Mouse (Mus musculus) G1E (cell line): Measurements from ENCODE around the gene Fbxo22. TPM values are rescaled to one million over a fixed set of nuclear protein-coding genes. Genes with fewer than 3 reads are reported as not detected.
"Not testable (repeated sequence)": the region's sequence is repeated elsewhere in the genome, so short reads cannot be mapped to it uniquely, and the experiment has no call there.

ENCODE experiments used
- ATAC-seq: 2 replicates; pipeline ENCODE4 v1.8.0; 2016; ENCODE audit warnings: mild to moderate bottlenecking; ENCODE audit not compliant: insufficient number of reproducible peaks, poor library complexity, low FRiP score, severe bottlenecking; ENCODE audit errors: extremely low read depth
- DNase-seq: peaks from one replicate; pipeline ENCODE4 v3.0.0; 2012; ENCODE audit warnings: low spot score
- H3K27me3 ChIP-seq: 2 replicates; pipeline ENCODE4 v1.6.1; 2012; ENCODE audit warnings: mild to moderate bottlenecking, low read length, inconsistent platforms; ENCODE audit not compliant: insufficient read depth
- H3K36me3 ChIP-seq: replicated peaks from 2 replicates; pipeline ENCODE3; 2012; ENCODE audit warnings: mild to moderate bottlenecking, inconsistent platforms
- H3K4me1 ChIP-seq: 2 replicates; pipeline ENCODE4 v1.6.1; 2012; ENCODE audit warnings: low read depth, low read length, inconsistent platforms, mixed read lengths; ENCODE audit not compliant: insufficient read depth
- H3K4me3 ChIP-seq: 2 replicates; pipeline ENCODE4 v1.5.1; 2012; ENCODE audit warnings: low read depth, mild to moderate bottlenecking, inconsistent platforms, low read length, moderate library complexity, mixed read lengths
- H3K9me3 ChIP-seq: replicated peaks from 2 replicates; pipeline ENCODE4 v1.6.1; 2012; ENCODE audit warnings: inconsistent platforms
- CTCF ChIP-seq: IDR thresholded peaks from 2 replicates; pipeline ENCODE4 v1.5.1; 2012; ENCODE audit warnings: low read depth, low read length, inconsistent platforms, mixed read lengths
- GATA1 ChIP-seq: IDR thresholded peaks from 2 replicates; pipeline ENCODE4 v1.6.1; 2012; ENCODE audit warnings: borderline replicate concordance, low read length, inconsistent platforms, mixed read lengths
- GATA2 ChIP-seq: IDR thresholded peaks from 2 replicates; pipeline ENCODE4 v1.6.1; 2012; ENCODE audit warnings: low read depth, low read length, inconsistent platforms, borderline replicate concordance
- POLR2AphosphoS5 ChIP-seq: IDR thresholded peaks from 2 replicates; pipeline ENCODE4 v1.6.1; 2012; ENCODE audit warnings: low read depth, low read length, inconsistent platforms; ENCODE audit not compliant: insufficient replicate concordance
- TAL1 ChIP-seq: conservative IDR thresholded peaks from 2 replicates; pipeline ENCODE4 v1.6.1; 2012; ENCODE audit warnings: low read depth, low read length, inconsistent platforms, mixed read lengths
- polyA plus RNA-seq: library from polyadenylated mRNA; stranded (reverse); fragments of >175 nt; gene quantifications from 2 replicates; pipeline ENCODE4 v1.2.3, GENCODE M21; 2012
- total RNA-seq, 2 experiments: library from RNA; stranded (forward) in 1 of 2; stranded (reverse) in 1 of 2; fragments of 200-1000 nt in 1 of 2; fragments of >200 nt in 1 of 2; fragmentation: Nextera tagmentation in 1 of 2; gene quantifications; 2 replicates each; pipeline ENCODE4 v1.2.3; 2014 to 2017

Gene Fbxo22
- total and polyA plus RNA-seq, 3 experiments, result 14.5 to 70.2 (median 60.0) TPM

GRCm38 (mm10) chr9:55243280-55243679 lies 34.6 kb downstream of the Fbxo22 start:
- H3K36me3 ChIP-seq, result no peaks in the 10 kb centered on the region
- DNase-seq, result no peak
- H3K4me1 ChIP-seq, result no peaks in the 10 kb centered on the region
- no peaks in the 10 kb centered on the region for H3K9me3 ChIP-seq
- ATAC-seq, result no peak
- no peak overlapping the region for H3K4me3 ChIP-seq
- H3K27me3 ChIP-seq, result peaks cover 13% of the 10 kb centered on the region
- TF ChIP-seq POLR2AphosphoS5, result no peak
- TF ChIP-seq GATA1, result no peak

GRCm38 (mm10) chr9:55244079-55244478 lies 35.4 kb downstream of the Fbxo22 start:
- H3K4me1 ChIP-seq, result no peaks in the 10 kb centered on the region
- no peaks in the 10 kb centered on the region for H3K36me3 ChIP-seq
- no peaks in the 10 kb centered on the region for H3K9me3 ChIP-seq
- no peak for TF ChIP-seq GATA1
- no peak for TF ChIP-seq CTCF
- no peak for TF ChIP-seq POLR2AphosphoS5
- no peak for TF ChIP-seq TAL1
- no peak for TF ChIP-seq GATA2
- H3K4me3 ChIP-seq, result no peak overlapping the region
- DNase-seq (no peak), ATAC-seq (no peak)
- H3K27me3 ChIP-seq, result peaks cover 10% of the 10 kb centered on the region

- DNase-seq, H3K9me3 ChIP-seq, ATAC-seq, H3K4me3 ChIP-seq, H3K36me3 ChIP-seq, H3K4me1 ChIP-seq: not testable (repeated sequence)
- peaks cover 11% of the 10 kb centered on the region for H3K27me3 ChIP-seq
Measured at GRCm38 (mm10) chr9:55245057-55245750, 36.5 kb downstream of the Fbxo22 start.

GRCm38 (mm10) chr9:55246440-55246839 lies 37.7 kb downstream of the Fbxo22 start:
- H3K9me3 ChIP-seq, result no peaks in the 10 kb centered on the region
- no peaks in the 10 kb centered on the region for H3K36me3 ChIP-seq
- peaks cover 12% of the 10 kb centered on the region for H3K27me3 ChIP-seq
- H3K4me3 ChIP-seq, result no peak overlapping the region
- no peaks in the 10 kb centered on the region for H3K4me1 ChIP-seq
- no peak for ATAC-seq
- TF ChIP-seq GATA1 (no peak), POLR2AphosphoS5 (no peak), GATA2 (no peak), TAL1 (no peak), CTCF (no peak)
- DNase-seq, result no peak

- TF ChIP-seq CTCF (no peak), POLR2AphosphoS5 (no peak), TAL1 (no peak), GATA2 (no peak), GATA1 (no peak)
- H3K9me3 ChIP-seq, result no peaks in the 10 kb centered on the region
- H3K36me3 ChIP-seq, result no peaks in the 10 kb centered on the region
- DNase-seq (no peak), ATAC-seq (no peak)
- no peaks in the 10 kb centered on the region for H3K4me1 ChIP-seq
- peaks cover 13% of the 10 kb centered on the region for H3K27me3 ChIP-seq
- no peak overlapping the region for H3K4me3 ChIP-seq
Measured at GRCm38 (mm10) chr9:55246918-55247317, 38.2 kb downstream of the Fbxo22 start.

GRCm38 (mm10) chr9:55248465-55248864 lies 39.7 kb downstream of the Fbxo22 start:
- no peaks in the 10 kb centered on the region for H3K36me3 ChIP-seq
- H3K4me1 ChIP-seq, result no peaks in the 10 kb centered on the region
- ATAC-seq (no peak), DNase-seq (no peak)
- no peak for TF ChIP-seq GATA2
- H3K4me3 ChIP-seq, result no peak overlapping the region
- peaks cover 8% of the 10 kb centered on the region for H3K27me3 ChIP-seq
- H3K9me3 ChIP-seq, result no peaks in the 10 kb centered on the region

- no peak for ATAC-seq
- Histone ChIP-seq H3K4me1 (peaks cover 4% of the 10 kb centered on the region; the same call in 1 of the 2 replicates), H3K27me3 (peaks cover 8% of the 10 kb centered on the region), H3K36me3 (no peaks in the 10 kb centered on the region), H3K4me3 (no peak overlapping the region), H3K9me3 (no peaks in the 10 kb centered on the region)
- no peak for DNase-seq
- TF ChIP-seq CTCF, result no peak
- no peak for TF ChIP-seq GATA1
- TF ChIP-seq GATA2, result no peak
- no peak for TF ChIP-seq POLR2AphosphoS5
- TF ChIP-seq TAL1, result no peak
Measured at GRCm38 (mm10) chr9:55250595-55251247, 42.0 kb downstream of the Fbxo22 start.

- DNase-seq, H3K4me3 ChIP-seq, H3K36me3 ChIP-seq, H3K27me3 ChIP-seq, ATAC-seq, H3K4me1 ChIP-seq, H3K9me3 ChIP-seq: not testable (repeated sequence)
Measured at GRCm38 (mm10) chr9:55252097-55252496, 43.4 kb downstream of the Fbxo22 start.
